Mouse (Mus musculus) cerebellum, adult 2 months (tissue): Measurements from ENCODE around the gene Arpc5.

Experiments
- CTCF ChIP-seq: fragments of 200-500 bp; IDR thresholded peaks from 2 replicates; pipeline ENCODE4 v1.5.1; 2011; ENCODE audit warnings: low read depth, mild to moderate bottlenecking, control low read depth, low read length, moderate library complexity, borderline replicate concordance; ENCODE audit not compliant: insufficient read depth
- POLR2A ChIP-seq: fragments of 200-500 bp; IDR thresholded peaks from 2 replicates; pipeline ENCODE4 v1.6.1; 2011; ENCODE audit warnings: low read length, control low read depth, borderline replicate concordance; ENCODE audit not compliant: insufficient read depth

- TF ChIP-seq CTCF (no peak), POLR2A (no peak)
Measured at GRCm38 (mm10) chr1:152817794-152818193, 51.5 kb downstream of the Arpc5 start.
